Mouse (Mus musculus) adrenal gland (tissue): Measurements from ENCODE around the gene Gm5592.
"Not testable (repeated sequence)": the region's sequence is repeated elsewhere in the genome, so short reads cannot be mapped to it uniquely, and the experiment has no call there.

Experiments used
- intact Hi-C: fragments of 180-260 bp; cut with DNase I; formaldehyde crosslinking; loops from one replicate; pipeline ENCODE4 v1.15.1; 2025
- long read RNA-seq, 2 experiments: library from polyadenylated mRNA; unstranded; transcript quantifications; one replicate each; pipeline ENCODE4 v2.0.0; 2020; ENCODE audit warnings: borderline replicate concordance in 1 of 2; ENCODE audit not compliant: insufficient replicate concordance in 1 of 2

Gm5592 gene
- long read RNA-seq, experiment 1 = 0 reads
- long read RNA-seq, experiment 2 = 0 reads

GRCm38 (mm10) chr7:41153541-41153940 is at the start of gene Gm5592:
Gene Gm5592 (plus strand): TSS chr7:41153841.
- intact Hi-C loops = not testable (repeated sequence)

DNA sequence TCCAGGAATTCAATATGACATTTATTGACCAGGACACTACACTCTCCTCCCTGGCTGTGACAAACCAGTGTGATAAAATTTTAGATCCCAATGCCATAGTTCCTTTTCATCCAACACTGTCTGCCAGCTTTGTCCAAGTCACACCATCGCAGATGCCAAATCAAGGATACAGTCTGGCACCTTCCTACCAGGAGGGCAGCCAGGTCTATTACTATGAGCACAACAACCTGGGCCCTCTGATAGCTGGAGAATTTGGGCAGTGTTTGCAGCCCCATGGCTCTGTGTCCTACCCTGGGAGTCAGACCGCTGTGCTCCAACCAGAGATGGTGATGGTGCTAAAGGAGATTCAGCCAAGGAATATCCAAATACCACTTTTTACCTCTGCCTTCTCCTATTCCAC is 2.2 kb downstream of the Gm5592 start:
- intact Hi-C loops = not testable (repeated sequence)

GRCm38 (mm10) chr7:41157879-41158278 is 4.2 kb downstream of the Gm5592 start:
- intact Hi-C loops = not testable (repeated sequence)

DNA sequence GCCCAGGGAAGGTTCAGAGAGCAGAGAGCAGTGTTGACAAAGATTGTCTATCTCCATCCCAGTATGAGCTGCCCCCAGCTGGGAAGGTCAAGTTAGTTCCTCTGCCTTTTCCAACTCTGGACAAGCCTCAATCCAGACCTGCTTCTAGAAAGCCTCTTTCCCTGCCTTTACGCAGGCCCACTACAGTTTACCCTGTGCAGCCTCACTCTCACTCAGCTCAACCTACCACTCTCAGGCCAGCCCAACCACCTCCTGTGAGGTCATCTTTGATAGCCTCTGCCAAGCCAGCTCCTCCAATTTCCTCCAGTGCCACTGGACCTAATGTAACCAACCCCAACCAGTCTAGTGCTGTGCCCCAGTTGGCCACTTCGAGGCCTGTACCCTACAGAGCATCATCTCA is 4.9 kb downstream of the Gm5592 start:
- intact Hi-C loops = not testable (repeated sequence)

DNA sequence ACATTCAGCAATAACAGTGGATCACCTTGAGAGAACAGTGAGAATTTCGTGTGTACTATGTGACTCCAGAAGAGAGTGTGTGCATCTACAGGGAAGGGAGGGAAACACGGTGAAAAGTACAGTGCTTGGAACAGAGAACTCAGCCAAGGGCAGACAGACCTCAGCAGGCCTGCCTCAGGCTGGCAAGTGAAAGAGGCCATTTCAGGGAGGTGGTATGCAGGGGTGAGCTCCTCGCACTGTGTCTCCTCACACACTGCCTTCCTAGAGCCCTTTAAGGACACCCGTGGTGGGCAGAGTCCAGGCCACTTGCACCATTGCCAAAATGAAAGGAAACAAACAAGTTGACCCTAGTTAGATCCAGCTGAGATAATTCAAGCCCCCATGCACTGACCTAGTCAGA is 40.0 kb downstream of the Gm5592 start:
- intact Hi-C loops = loop anchor here (10.0 kb wide), 1 partner anchor 121 kb away; no protein-coding TSS in a partner anchor
